8 mouse cellular contexts compared by ENCODE assay signal in the genomic region with DNA sequence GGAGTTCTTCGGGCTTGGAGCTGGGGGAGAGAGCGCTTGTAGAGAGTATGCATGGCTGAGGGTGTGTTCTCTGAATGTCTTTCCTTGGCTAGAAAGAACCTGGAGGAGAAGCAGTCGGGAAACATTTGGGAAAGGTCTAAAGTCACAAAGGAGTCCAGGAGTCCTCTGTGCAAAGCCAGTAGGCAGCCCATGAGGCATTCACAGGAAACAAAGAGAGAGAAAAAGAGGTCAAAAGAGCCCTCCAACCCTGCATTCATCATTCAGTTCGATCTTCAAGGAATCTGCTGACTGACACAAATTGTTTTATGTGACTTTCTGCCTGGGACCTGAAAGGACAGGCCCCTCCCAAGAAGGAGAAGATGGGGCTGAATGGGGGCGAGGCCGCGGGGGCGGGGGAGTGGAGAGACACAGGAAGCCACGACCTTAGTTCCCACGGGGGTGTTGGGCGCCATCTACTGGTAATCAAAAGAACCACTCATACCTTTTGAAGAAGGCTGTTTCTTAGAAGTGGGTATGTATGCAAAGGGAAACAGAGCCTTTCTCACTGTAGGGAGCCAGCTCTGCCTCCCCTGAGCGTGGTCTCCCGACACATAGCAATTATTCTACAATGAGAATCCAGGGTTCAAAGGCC.
DNase-seq lines count a peak whose midpoint lies in the region; ATAC-seq and TF ChIP-seq lines count a peak whose summit lies in the region.

No protein-coding gene starts in this region.

- TF ChIP-seq POLR2A in cerebellum, adult 2 months (IDR thresholded peaks at IDR 0.05; ENCODE audit: borderline replicate concordance, insufficient read depth, low read length), result no peak

- 13% methylated on average over 13 of the region's 13 CpGs for WGBS in cerebellum, adult 2 months

- DNase-seq in MEL-GATA-1-ER (ENCODE audit: extremely low read depth, low read depth), result peak; percentile 22
- peak; percentile 37 to 40 for DNase-seq in cerebellum, adult 2 months
- peak; percentile 55 to 73 for DNase-seq in layer of hippocampus, postnatal 10 days (ENCODE audit: low spot score in 2 of 2)
- DNase-seq in right cerebral cortex, adult 18-20 months, result peak; percentile 60
- DNase-seq in urinary bladder, postnatal 36 days (ENCODE audit: low spot score in 2 of 2), result peak; percentile 30 to 49

- peaks cover 1% of the 10 kb centered on the region; the same call in 1 of the 2 replicates for H3K27me3 ChIP-seq in cerebellum, adult 2 months (ENCODE audit: control insufficient read depth, insufficient read depth, low read length)

- TF ChIP-seq CTCF in cerebellum, adult 2 months (IDR thresholded peaks at IDR 0.05; ENCODE audit: borderline replicate concordance, insufficient read depth, low read depth, low read length), result peak; percentile 60

- peak; percentile 74 for ATAC-seq in frontal cortex, adult (ENCODE audit: low TSS enrichment)
- ATAC-seq in hematopoietic stem cell, adult 5-6 weeks (replicated peaks in 1 of 2; ENCODE audit: insufficient read depth in 1 of 2, low FRiP score in 2 of 2, low TSS enrichment in 1 of 2, low read depth in 1 of 2, poor library complexity in 2 of 2, severe bottlenecking in 2 of 2), result peak; percentile 65 to 74; a peak in 3 of 4 replicates
- ATAC-seq in megakaryocyte, adult 5-6 weeks (ENCODE audit: poor library complexity, severe bottlenecking), result peak; percentile 95

- H3K4me3 ChIP-seq in cerebellum, adult 2 months (replicated peaks; ENCODE audit: insufficient read depth, low read depth, low read length), result no peak overlapping the region

- H3K4me1 ChIP-seq in cerebellum, adult 2 months (ENCODE audit: control insufficient read depth, insufficient read depth, low read length), result no peaks in the 10 kb centered on the region

- H3K27ac ChIP-seq in cerebellum, adult 2 months (ENCODE audit: insufficient read depth, low read length), result no peak overlapping the region
